Mouse (Mus musculus) left cerebral cortex, postnatal 14 days (tissue): ENCODE results near the gene Elmo2. TPM values are rescaled to one million over a fixed set of nuclear protein-coding genes. Genes with fewer than 3 reads are reported as not detected.

Source experiments
- DNase-seq, 2 experiments: peaks; one replicate each; pipeline ENCODE4 v3.0.0; 2021 to 2022; ENCODE audit warnings: low spot score in 2 of 2, mixed read lengths in 1 of 2
- intact Hi-C: fragments of 180-260 bp; cut with DNase I; formaldehyde crosslinking; loops from one replicate; pipeline ENCODE4 v1.15.1; 2025
- total RNA-seq, 2 experiments: library from RNA; stranded (reverse); gene quantifications; 2 replicates each; pipeline ENCODE4 v1.2.3; 2021

Gene Elmo2
- total RNA-seq, 2 experiments from 2014 or later: 137 to 156 TPM

GRCm38 (mm10) chr2:165327386-165327785 lies 1.1 kb upstream of the Elmo2 start:
- peak in 1 of 2 experiments; percentile 67 for DNase-seq
- intact Hi-C loops: loop anchor here (5.0 kb wide), 1 partner anchor 40 kb away; the partner anchor contains the start of gene Slc35c2

- no peak for DNase-seq
- intact Hi-C loops: loop anchor here (5.0 kb wide), 1 partner anchor 38 kb away; the partner anchor contains the start of gene Slc35c2
Measured at GRCm38 (mm10) chr2:165325521-165326303, 567 bp downstream of the Elmo2 start.

GRCm38 (mm10) chr2:165323928-165324327 lies 2.4 kb downstream of the Elmo2 start:
- DNase-seq: no peak
- intact Hi-C loops: no loop called here

- DNase-seq: peak in 1 of 2 experiments; percentile 54
- intact Hi-C loops: no loop called here
Measured at GRCm38 (mm10) chr2:165323484-165323883, 2.8 kb downstream of the Elmo2 start.

- DNase-seq: no peak
- intact Hi-C loops: no loop called here
Measured at GRCm38 (mm10) chr2:165321981-165322735, 4.1 kb downstream of the Elmo2 start.

- intact Hi-C loops: no loop called here
- DNase-seq: peak; percentile 43 to 49
Measured at GRCm38 (mm10) chr2:165321381-165321888, 4.8 kb downstream of the Elmo2 start.

- DNase-seq: peak; percentile 39 to 52
- intact Hi-C loops: no loop called here
Measured at GRCm38 (mm10) chr2:165320531-165321150, 5.6 kb downstream of the Elmo2 start.

- intact Hi-C loops: no loop called here
- DNase-seq: no peak
Measured at GRCm38 (mm10) chr2:165319503-165319902, 6.8 kb downstream of the Elmo2 start.

- DNase-seq: no peak
- intact Hi-C loops: no loop called here
Measured at GRCm38 (mm10) chr2:165318941-165319340, 7.3 kb downstream of the Elmo2 start.

GRCm38 (mm10) chr2:165317621-165318263 lies 8.5 kb downstream of the Elmo2 start:
- intact Hi-C loops: no loop called here
- DNase-seq: peak in 1 of 2 experiments; percentile 52

- intact Hi-C loops: no loop called here
- peak; percentile 80 to 86 for DNase-seq
Measured at GRCm38 (mm10) chr2:165316837-165317473, 9.3 kb downstream of the Elmo2 start.

- intact Hi-C loops: no loop called here
- DNase-seq: no peak
Measured at GRCm38 (mm10) chr2:165316204-165316603, 10.1 kb downstream of the Elmo2 start.

- intact Hi-C loops: no loop called here
- no peak for DNase-seq
Measured at GRCm38 (mm10) chr2:165314197-165314596, 12.1 kb downstream of the Elmo2 start.

- intact Hi-C loops: no loop called here
- no peak for DNase-seq
Measured at GRCm38 (mm10) chr2:165312381-165312780, 13.9 kb downstream of the Elmo2 start.

- no peak for DNase-seq
- intact Hi-C loops: no loop called here
Measured at GRCm38 (mm10) chr2:165311577-165311976, 14.7 kb downstream of the Elmo2 start.

- intact Hi-C loops: no loop called here
- no peak for DNase-seq
Measured at GRCm38 (mm10) chr2:165310818-165311425, 15.4 kb downstream of the Elmo2 start.

- no peak for DNase-seq
- intact Hi-C loops: no loop called here
Measured at GRCm38 (mm10) chr2:165307801-165308200, 18.5 kb downstream of the Elmo2 start.

GRCm38 (mm10) chr2:165305438-165305837 lies 20.8 kb downstream of the Elmo2 start:
- DNase-seq: no peak
- intact Hi-C loops: no loop called here

- intact Hi-C loops: no loop called here
- DNase-seq: no peak
Measured at GRCm38 (mm10) chr2:165304819-165305218, 21.5 kb downstream of the Elmo2 start.
